Mouse (Mus musculus): Measurements from ENCODE around the gene Gm17617. TPM values are rescaled to one million over a fixed set of nuclear protein-coding genes. Genes with fewer than 3 reads are reported as not detected.

Gm17617 gene
- polyA plus RNA-seq, 1 experiment from 2014 or later: not detected

DNA sequence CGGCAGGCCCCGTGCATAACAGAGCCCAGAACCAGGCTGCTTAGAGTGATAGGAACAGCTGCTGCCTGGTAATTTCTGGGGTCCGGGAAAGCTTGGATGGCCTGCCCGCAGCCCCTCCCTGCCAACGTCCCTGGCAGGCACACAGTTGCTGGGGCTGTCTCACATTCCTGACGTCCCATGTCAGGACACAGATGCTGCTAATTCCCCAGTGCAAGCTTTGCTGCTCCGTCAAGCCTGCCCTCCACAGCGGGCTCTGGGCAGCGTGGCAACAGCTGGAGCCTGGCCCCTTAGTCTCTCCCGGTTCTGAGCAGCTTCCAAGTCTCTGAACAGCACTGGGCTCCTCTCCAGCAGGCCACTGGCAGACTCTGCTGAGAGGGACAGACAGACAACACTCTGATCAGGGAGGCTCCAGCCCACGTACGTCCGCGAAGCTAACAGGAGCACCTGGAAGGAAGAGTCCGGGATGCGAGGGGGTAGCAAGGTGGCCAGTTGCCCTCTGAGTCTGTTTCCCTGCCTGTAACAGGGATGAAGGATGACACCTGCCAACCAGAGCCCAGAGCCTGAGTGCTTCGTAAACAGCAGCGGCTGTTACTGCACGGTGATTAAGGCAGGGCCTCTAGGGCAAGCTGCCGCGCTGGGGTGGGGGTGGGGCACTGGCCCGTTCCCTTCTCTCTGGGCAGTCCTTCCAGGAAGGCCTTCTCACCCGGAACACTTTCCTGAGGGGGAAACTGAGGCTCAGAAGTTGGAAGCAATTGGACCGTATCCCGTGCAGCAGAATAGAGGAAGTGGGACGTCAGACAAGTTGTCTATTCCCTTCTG, 38.4 kb upstream of the Gm17617 start:
- peak overlapping the region; percentile 2; the same call in 1 of the 2 replicates for H3K9ac ChIP-seq (ENCODE audit: low read length)
- no peaks in the 10 kb centered on the region for H3K9me3 ChIP-seq (replicated peaks; ENCODE audit: control insufficient read depth, low read length)
- peaks cover 25% of the 10 kb centered on the region for H3K4me1 ChIP-seq (ENCODE audit: control insufficient read depth, insufficient read depth, low read length)
- 11% methylated on average over 26 of the region's 26 CpGs for WGBS
- peak overlapping the region; percentile 45 for H3K4me2 ChIP-seq (ENCODE audit: low read depth, low read length)
- H3K36me3 ChIP-seq (ENCODE audit: control insufficient read depth, insufficient read depth, low read length): no peaks in the 10 kb centered on the region
- peak; percentile 48; the same call in 1 of the 2 replicates for ATAC-seq (ENCODE audit: insufficient read depth, low FRiP score)
- H3K27me3 ChIP-seq (ENCODE audit: control insufficient read depth, insufficient read depth, low read length): no peaks in the 10 kb centered on the region
- peak overlapping the region; percentile 73 for H3K27ac ChIP-seq (ENCODE audit: low read length)
- H3K4me3 ChIP-seq (replicated peaks; ENCODE audit: low read length): no peak overlapping the region; the same call in 1 of the 2 replicates

DNA sequence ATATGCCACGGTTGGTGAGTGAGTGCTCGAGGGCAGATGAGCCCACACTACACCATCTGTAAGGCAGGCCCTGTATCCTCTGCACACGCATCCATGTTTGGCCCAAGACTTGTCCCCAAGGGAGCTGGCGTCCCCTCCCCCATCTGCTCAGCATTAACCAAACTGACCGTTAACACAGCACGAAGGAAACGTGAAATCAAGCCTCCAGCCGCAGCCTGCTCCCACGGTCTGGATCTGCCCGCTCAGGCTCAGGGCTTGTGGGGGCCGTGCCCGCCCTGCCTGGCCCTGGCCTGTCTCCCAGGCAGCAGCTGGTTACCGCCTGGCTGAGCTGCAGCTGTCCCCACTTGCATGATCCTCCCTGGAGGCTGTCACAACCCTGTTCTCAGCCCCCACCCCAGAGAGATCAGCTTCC, 35.6 kb upstream of the Gm17617 start:
- peak; percentile 89 for ATAC-seq (ENCODE audit: insufficient read depth, low FRiP score)
- no peaks in the 10 kb centered on the region for H3K36me3 ChIP-seq (ENCODE audit: control insufficient read depth, insufficient read depth, low read length)
- H3K4me3 ChIP-seq (replicated peaks; ENCODE audit: low read length): no peak overlapping the region
- 56% methylated on average over 13 of the region's 13 CpGs for WGBS
- peaks cover 25% of the 10 kb centered on the region for H3K4me1 ChIP-seq (ENCODE audit: control insufficient read depth, insufficient read depth, low read length)
- no peak overlapping the region for H3K4me2 ChIP-seq (ENCODE audit: low read depth, low read length)
- H3K9me3 ChIP-seq (replicated peaks; ENCODE audit: control insufficient read depth, low read length): no peaks in the 10 kb centered on the region
- no peaks in the 10 kb centered on the region for H3K27me3 ChIP-seq (ENCODE audit: control insufficient read depth, insufficient read depth, low read length)
- H3K27ac ChIP-seq (ENCODE audit: low read length): peak overlapping the region; percentile 75
- 0 out of 2 replicates have a peak overlapping the region, but pooled peaks have one; percentile 29 for H3K9ac ChIP-seq (ENCODE audit: low read length)

DNA sequence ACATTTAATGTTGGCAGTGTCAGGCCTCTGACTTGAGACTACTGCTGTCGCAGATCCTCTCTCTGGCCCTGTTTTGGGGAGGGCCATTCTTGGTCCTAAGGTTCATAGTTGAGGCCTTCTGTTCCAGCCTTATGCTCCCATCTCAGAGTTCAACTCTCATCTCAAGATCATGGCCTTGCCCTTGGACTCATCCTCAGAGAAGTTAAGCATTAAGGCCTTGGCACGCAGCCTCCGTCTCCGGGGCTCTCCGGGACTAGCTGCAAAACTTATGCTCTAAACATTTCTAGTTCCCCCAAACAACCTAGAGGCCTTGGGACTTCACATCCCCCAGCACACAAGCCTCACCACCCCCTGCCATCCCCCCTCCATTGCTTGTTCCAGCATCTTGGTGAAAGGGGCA, 34.9 kb upstream of the Gm17617 start:
- WGBS: 64% methylated on average over 5 of the region's 5 CpGs
- H3K9ac ChIP-seq (ENCODE audit: low read length): no peak overlapping the region
- H3K27ac ChIP-seq (ENCODE audit: low read length): peak overlapping the region; percentile 75
- peaks cover 25% of the 10 kb centered on the region for H3K4me1 ChIP-seq (ENCODE audit: control insufficient read depth, insufficient read depth, low read length)
- H3K4me3 ChIP-seq (replicated peaks; ENCODE audit: low read length): no peak overlapping the region
- no peaks in the 10 kb centered on the region for H3K9me3 ChIP-seq (replicated peaks; ENCODE audit: control insufficient read depth, low read length)
- ATAC-seq (ENCODE audit: insufficient read depth, low FRiP score): no peak
- H3K4me2 ChIP-seq (ENCODE audit: low read depth, low read length): no peak overlapping the region
- H3K27me3 ChIP-seq (ENCODE audit: control insufficient read depth, insufficient read depth, low read length): no peaks in the 10 kb centered on the region
- no peaks in the 10 kb centered on the region for H3K36me3 ChIP-seq (ENCODE audit: control insufficient read depth, insufficient read depth, low read length)

DNA sequence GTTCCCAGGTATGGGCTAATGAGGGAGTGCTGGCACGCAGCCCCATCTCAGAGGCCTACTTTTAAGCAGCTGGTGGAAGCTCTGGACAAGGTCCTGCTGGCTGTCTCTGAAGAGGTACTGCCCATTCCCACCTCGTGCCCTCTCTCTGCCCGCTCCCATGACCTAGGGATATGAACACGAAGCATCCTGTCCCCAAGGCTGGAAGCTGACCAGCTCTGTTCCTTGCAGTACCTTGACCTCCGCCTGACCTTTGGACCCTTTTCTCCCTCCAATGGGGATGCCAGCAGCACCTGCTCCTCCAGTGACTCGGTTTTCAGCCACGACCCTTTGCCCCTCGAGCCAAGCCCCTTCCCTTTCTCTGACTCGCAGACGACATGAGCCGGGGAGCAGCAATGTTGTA, 34.5 kb upstream of the Gm17617 start:
- Histone ChIP-seq H3K4me3 (replicated peaks; ENCODE audit: low read length) (no peak overlapping the region), H3K4me1 (ENCODE audit: control insufficient read depth, insufficient read depth, low read length) (peaks cover 25% of the 10 kb centered on the region), H3K9ac (ENCODE audit: low read length) (no peak overlapping the region), H3K9me3 (replicated peaks; ENCODE audit: control insufficient read depth, low read length) (no peaks in the 10 kb centered on the region), H3K27ac (ENCODE audit: low read length) (peak overlapping the region; percentile 75; the same call in 1 of the 2 replicates), H3K4me2 (ENCODE audit: low read depth, low read length) (no peak overlapping the region), H3K27me3 (ENCODE audit: control insufficient read depth, insufficient read depth, low read length) (no peaks in the 10 kb centered on the region), H3K36me3 (ENCODE audit: control insufficient read depth, insufficient read depth, low read length) (no peaks in the 10 kb centered on the region)
- 79% methylated on average over 11 of the region's 11 CpGs for WGBS
- no peak for ATAC-seq (ENCODE audit: insufficient read depth, low FRiP score)

DNA sequence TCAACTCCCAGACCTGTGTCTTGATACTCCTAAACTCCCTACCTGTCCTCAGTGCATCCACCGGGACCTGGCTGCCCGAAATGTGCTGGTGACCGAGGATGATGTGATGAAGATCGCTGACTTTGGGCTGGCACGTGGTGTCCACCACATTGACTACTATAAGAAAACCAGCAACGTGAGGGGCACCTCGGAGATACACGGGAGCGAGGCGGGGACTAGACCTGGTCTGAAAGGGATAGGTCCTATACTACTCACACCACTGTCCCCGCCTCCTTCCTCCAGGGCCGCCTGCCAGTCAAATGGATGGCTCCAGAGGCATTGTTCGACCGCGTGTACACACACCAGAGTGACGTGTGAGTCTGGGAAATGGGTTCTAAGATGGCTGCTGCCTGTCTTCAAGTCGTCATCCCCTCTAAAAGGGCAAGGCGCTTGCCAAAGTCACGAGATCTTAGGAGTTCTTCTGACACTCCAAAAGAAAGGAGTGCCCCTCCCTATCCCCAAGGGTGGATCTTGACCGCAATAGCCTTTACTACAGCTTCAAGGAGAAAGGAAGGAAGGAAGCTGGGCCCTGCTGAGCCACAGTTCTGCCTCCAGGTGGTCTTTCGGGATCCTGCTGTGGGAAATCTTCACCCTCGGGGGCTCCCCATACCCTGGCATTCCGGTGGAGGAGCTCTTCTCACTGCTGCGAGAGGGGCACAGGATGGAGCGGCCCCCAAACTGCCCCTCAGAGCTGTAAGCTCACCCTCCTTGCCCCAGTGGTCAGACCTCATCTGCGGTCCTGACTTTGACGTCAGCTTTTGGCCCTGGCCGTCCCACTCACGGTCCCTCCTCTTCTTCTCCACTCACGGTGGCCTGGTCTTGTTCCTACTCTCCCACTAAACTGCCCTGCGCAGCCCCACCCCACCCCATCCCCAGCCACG, 33.7 kb upstream of the Gm17617 start:
- Histone ChIP-seq H3K9ac (ENCODE audit: low read length) (no peak overlapping the region), H3K4me1 (ENCODE audit: control insufficient read depth, insufficient read depth, low read length) (peaks cover 18% of the 10 kb centered on the region), H3K36me3 (ENCODE audit: control insufficient read depth, insufficient read depth, low read length) (no peaks in the 10 kb centered on the region), H3K4me3 (replicated peaks; ENCODE audit: low read length) (no peak overlapping the region), H3K9me3 (replicated peaks; ENCODE audit: control insufficient read depth, low read length) (no peaks in the 10 kb centered on the region), H3K27me3 (ENCODE audit: control insufficient read depth, insufficient read depth, low read length) (no peaks in the 10 kb centered on the region), H3K4me2 (ENCODE audit: low read depth, low read length) (no peak overlapping the region), H3K27ac (ENCODE audit: low read length) (no peak overlapping the region)
- ATAC-seq (ENCODE audit: insufficient read depth, low FRiP score): no peak
- WGBS: 89% methylated on average over 32 of the region's 32 CpGs

DNA sequence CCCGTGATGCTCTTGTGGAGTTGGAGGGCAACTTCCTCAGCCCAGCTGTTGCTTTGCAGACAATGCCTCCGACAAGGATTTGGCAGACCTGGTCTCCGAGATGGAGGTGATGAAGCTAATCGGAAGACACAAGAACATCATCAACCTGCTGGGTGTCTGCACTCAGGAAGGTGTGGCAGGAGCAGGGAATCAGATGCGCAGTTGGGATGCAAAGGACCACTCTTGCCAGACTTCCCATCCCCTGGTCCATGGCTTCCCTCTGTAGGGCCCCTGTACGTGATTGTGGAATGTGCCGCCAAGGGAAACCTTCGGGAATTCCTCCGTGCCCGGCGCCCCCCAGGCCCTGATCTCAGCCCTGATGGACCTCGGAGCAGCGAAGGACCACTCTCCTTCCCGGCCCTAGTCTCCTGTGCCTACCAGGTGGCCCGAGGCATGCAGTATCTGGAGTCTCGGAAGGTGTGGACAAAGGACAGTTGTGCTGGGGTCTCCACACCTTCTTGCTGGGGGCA, 32.5 kb upstream of the Gm17617 start:
- no peaks in the 10 kb centered on the region for H3K9me3 ChIP-seq (replicated peaks; ENCODE audit: control insufficient read depth, low read length)
- no peaks in the 10 kb centered on the region for H3K36me3 ChIP-seq (ENCODE audit: control insufficient read depth, insufficient read depth, low read length)
- H3K4me3 ChIP-seq (replicated peaks; ENCODE audit: low read length): no peak overlapping the region
- no peak overlapping the region for H3K4me2 ChIP-seq (ENCODE audit: low read depth, low read length)
- WGBS: 94% methylated on average over 16 of the region's 16 CpGs
- H3K4me1 ChIP-seq (ENCODE audit: control insufficient read depth, insufficient read depth, low read length): peaks cover 11% of the 10 kb centered on the region; the same call in 1 of the 2 replicates
- no peaks in the 10 kb centered on the region for H3K27me3 ChIP-seq (ENCODE audit: control insufficient read depth, insufficient read depth, low read length)
- no peak overlapping the region for H3K9ac ChIP-seq (ENCODE audit: low read length)
- no peak for ATAC-seq (ENCODE audit: insufficient read depth, low FRiP score)
- no peak overlapping the region for H3K27ac ChIP-seq (ENCODE audit: low read length)

DNA sequence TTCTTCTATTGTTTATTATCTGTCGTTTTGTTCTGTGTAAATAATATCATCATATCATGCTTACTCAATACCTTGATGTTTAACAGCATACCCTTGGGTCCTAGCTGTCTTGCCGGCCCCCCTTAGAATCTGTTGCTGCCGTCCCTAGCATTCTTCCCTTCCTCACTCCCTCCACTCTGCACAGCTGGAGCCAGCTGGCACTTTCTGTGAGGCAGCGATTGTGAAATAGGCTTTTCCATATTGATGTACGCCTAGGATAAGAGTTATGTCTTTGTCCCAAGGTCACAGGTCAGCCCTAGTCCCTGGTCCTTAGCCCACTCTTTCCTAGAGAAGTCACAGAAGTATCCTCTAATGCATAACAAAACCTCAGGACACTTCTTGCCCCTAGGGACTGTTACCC, 30.2 kb upstream of the Gm17617 start:
- H3K27me3 ChIP-seq (ENCODE audit: control insufficient read depth, insufficient read depth, low read length): no peaks in the 10 kb centered on the region
- ATAC-seq (ENCODE audit: insufficient read depth, low FRiP score): no peak; the same call in 1 of the 2 replicates
- H3K4me2 ChIP-seq (ENCODE audit: low read depth, low read length): no peak overlapping the region
- H3K36me3 ChIP-seq (ENCODE audit: control insufficient read depth, insufficient read depth, low read length): no peaks in the 10 kb centered on the region
- WGBS: 37% methylated on average over 5 of the region's 5 CpGs
- H3K4me3 ChIP-seq (replicated peaks; ENCODE audit: low read length): no peak overlapping the region
- peak overlapping the region; percentile 36; the same call in 1 of the 2 replicates for H3K27ac ChIP-seq (ENCODE audit: low read length)
- H3K9ac ChIP-seq (ENCODE audit: low read length): no peak overlapping the region
- no peaks in the 10 kb centered on the region for H3K9me3 ChIP-seq (replicated peaks; ENCODE audit: control insufficient read depth, low read length)
- H3K4me1 ChIP-seq (ENCODE audit: control insufficient read depth, insufficient read depth, low read length): peaks cover 6% of the 10 kb centered on the region; the same call in 1 of the 2 replicates

DNA sequence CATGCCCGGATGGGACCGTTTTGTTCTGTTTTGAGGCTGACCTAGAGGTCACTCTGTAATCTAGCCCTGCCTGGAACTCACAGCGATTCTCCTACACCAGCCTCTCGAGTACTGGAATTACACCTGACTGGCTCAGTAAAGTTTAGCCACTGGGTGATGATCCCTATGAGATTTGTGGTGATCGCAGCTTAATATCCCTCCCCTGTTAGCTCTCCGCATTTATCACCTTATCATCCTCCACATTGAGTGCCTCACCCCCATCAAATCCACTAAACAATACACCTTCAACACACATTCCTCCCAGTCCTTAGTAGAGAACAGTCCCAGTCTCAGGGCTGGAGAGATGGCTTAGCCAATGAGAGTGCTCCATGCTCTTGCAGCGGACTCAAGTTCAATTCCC, 29.0 kb upstream of the Gm17617 start:
- no peaks in the 10 kb centered on the region for H3K36me3 ChIP-seq (ENCODE audit: control insufficient read depth, insufficient read depth, low read length)
- no peak overlapping the region for H3K4me2 ChIP-seq (ENCODE audit: low read depth, low read length)
- ATAC-seq (ENCODE audit: insufficient read depth, low FRiP score): no peak
- no peaks in the 10 kb centered on the region for H3K4me1 ChIP-seq (ENCODE audit: control insufficient read depth, insufficient read depth, low read length)
- WGBS: 57% methylated on average over 7 of the region's 7 CpGs
- H3K9me3 ChIP-seq (replicated peaks; ENCODE audit: control insufficient read depth, low read length): no peaks in the 10 kb centered on the region
- H3K9ac ChIP-seq (ENCODE audit: low read length): no peak overlapping the region
- H3K27me3 ChIP-seq (ENCODE audit: control insufficient read depth, insufficient read depth, low read length): no peaks in the 10 kb centered on the region
- H3K4me3 ChIP-seq (replicated peaks; ENCODE audit: low read length): no peak overlapping the region
- no peak overlapping the region for H3K27ac ChIP-seq (ENCODE audit: low read length)

Measured in stomach, embryonic 16.5 days (tissue).